Mouse (Mus musculus) heart, embryonic 13.5 days (tissue): Measurements from ENCODE around the gene Ccn5. TPM values are rescaled to one million over a fixed set of nuclear protein-coding genes. Genes with fewer than 3 reads are reported as not detected.

Experiments
- ATAC-seq: fragments of 200-750 bp; cut with Nextera tagmentation; 2 replicates; pipeline ENCODE4 v1.8.0; 2017; ENCODE audit warnings: moderate TSS enrichment; ENCODE audit not compliant: insufficient number of reproducible peaks, low FRiP score, low TSS enrichment; ENCODE audit errors: extremely low read depth
- H3K27ac ChIP-seq: fragments of 300-500 bp; sonication (generic); replicated peaks from 2 replicates; pipeline ENCODE4 v1.5.1; 2015; ENCODE audit warnings: moderate library complexity, mild to moderate bottlenecking, inconsistent platforms
- H3K27me3 ChIP-seq: fragments of 300-500 bp; sonication (generic); replicated peaks from 2 replicates; pipeline ENCODE4 v1.6.1; 2015; ENCODE audit warnings: mild to moderate bottlenecking, inconsistent platforms
- H3K36me3 ChIP-seq: fragments of 300-500 bp; sonication (generic); 2 replicates; pipeline ENCODE4 v1.6.1; 2015; ENCODE audit warnings: mild to moderate bottlenecking, inconsistent platforms
- H3K4me1 ChIP-seq: fragments of 300-500 bp; sonication (generic); 2 replicates; pipeline ENCODE4 v1.6.1; 2015; ENCODE audit warnings: inconsistent platforms
- H3K4me2 ChIP-seq: fragments of 300-500 bp; sonication (generic); 2 replicates; pipeline ENCODE4 v1.6.1; 2015; ENCODE audit warnings: inconsistent platforms, mild to moderate bottlenecking, moderate library complexity
- H3K4me3 ChIP-seq: fragments of 300-500 bp; sonication (generic); 2 replicates; pipeline ENCODE4 v1.5.1; 2015; ENCODE audit warnings: moderate library complexity, mild to moderate bottlenecking, inconsistent platforms
- H3K9ac ChIP-seq: fragments of 300-500 bp; sonication (generic); 2 replicates; pipeline ENCODE4 v1.6.1; 2015; ENCODE audit warnings: inconsistent platforms, mild to moderate bottlenecking, moderate library complexity
- H3K9me3 ChIP-seq: fragments of 300-500 bp; sonication (generic); 2 replicates; pipeline ENCODE4 v1.6.1; 2016; ENCODE audit warnings: inconsistent platforms
- WGBS: fragments of 180-500 bp; shearing (Covaris S2); methylation state at CpG from one replicate; pipeline ENCODE4 v1.1.7; 2015; ENCODE audit warnings: mixed read lengths; 5-methylcytosine and 5-hydroxymethylcytosine counted together
- polyA plus RNA-seq: library from polyadenylated mRNA; unstranded; fragments of >200 nt; fragmentation: Nextera tagmentation; extraction: Ambion mirVana; gene quantifications from 2 replicates; pipeline ENCODE4 v1.2.1, GENCODE M21; 2015

Ccn5 gene
- polyA plus RNA-seq, 1 experiment from 2014 or later = 0.16 TPM

- ATAC-seq = no peak
- H3K4me1 ChIP-seq = peaks cover 3% of the 10 kb centered on the region; the same call in 1 of the 2 replicates
- H3K4me2 ChIP-seq = no peak overlapping the region
- H3K27ac ChIP-seq = no peak overlapping the region
- H3K9me3 ChIP-seq = no peaks in the 10 kb centered on the region
- no peak overlapping the region for H3K9ac ChIP-seq
- 57% methylated on average over 5 of the region's 5 CpGs for WGBS
- H3K27me3 ChIP-seq = no peaks in the 10 kb centered on the region
- no peak overlapping the region for H3K4me3 ChIP-seq
- H3K36me3 ChIP-seq = no peaks in the 10 kb centered on the region
Measured at GRCm38 (mm10) chr2:163803838-163804237, 16.8 kb upstream of the Ccn5 start.

GRCm38 (mm10) chr2:163809166-163809565, 11.5 kb upstream of the Ccn5 start:
- H3K4me3 ChIP-seq = no peak overlapping the region
- no peaks in the 10 kb centered on the region for H3K36me3 ChIP-seq
- 81% methylated on average over 4 of the region's 4 CpGs for WGBS
- no peak for ATAC-seq
- no peaks in the 10 kb centered on the region for H3K27me3 ChIP-seq
- no peak overlapping the region for H3K9ac ChIP-seq
- H3K4me2 ChIP-seq = no peak overlapping the region
- 0 out of 2 replicates have a peak, but pooled peaks cover 5% of the 10 kb centered on the region for H3K4me1 ChIP-seq
- H3K27ac ChIP-seq = no peak overlapping the region
- H3K9me3 ChIP-seq = no peaks in the 10 kb centered on the region

- Histone ChIP-seq H3K9ac (no peak overlapping the region), H3K4me3 (no peak overlapping the region), H3K27ac (no peak overlapping the region), H3K4me1 (0 out of 2 replicates have a peak, but pooled peaks cover 5% of the 10 kb centered on the region), H3K4me2 (no peak overlapping the region), H3K9me3 (no peaks in the 10 kb centered on the region), H3K27me3 (no peaks in the 10 kb centered on the region), H3K36me3 (no peaks in the 10 kb centered on the region)
- 40% methylated on average over 7 of the region's 7 CpGs for WGBS
- ATAC-seq = no peak
Measured at GRCm38 (mm10) chr2:163809704-163810103, 11.0 kb upstream of the Ccn5 start.

GRCm38 (mm10) chr2:163813077-163813476, 7.6 kb upstream of the Ccn5 start:
- Histone ChIP-seq H3K27me3 (0 out of 2 replicates have a peak, but pooled peaks cover 4% of the 10 kb centered on the region), H3K36me3 (no peaks in the 10 kb centered on the region), H3K4me1 (peaks cover 8% of the 10 kb centered on the region; the same call in 1 of the 2 replicates), H3K4me3 (no peak overlapping the region), H3K9me3 (no peaks in the 10 kb centered on the region), H3K9ac (no peak overlapping the region), H3K27ac (no peak overlapping the region), H3K4me2 (no peak overlapping the region)
- no peak for ATAC-seq
- 59% methylated on average over 5 of the region's 5 CpGs for WGBS

- Histone ChIP-seq H3K4me1 (peaks cover 4% of the 10 kb centered on the region; the same call in 1 of the 2 replicates), H3K4me3 (no peak overlapping the region), H3K27me3 (0 out of 2 replicates have a peak, but pooled peaks cover 4% of the 10 kb centered on the region), H3K9me3 (no peaks in the 10 kb centered on the region), H3K36me3 (no peaks in the 10 kb centered on the region), H3K9ac (no peak overlapping the region), H3K27ac (no peak overlapping the region), H3K4me2 (no peak overlapping the region)
- ATAC-seq = no peak
- 81% methylated on average over 9 of the region's 9 CpGs for WGBS
Measured at GRCm38 (mm10) chr2:163814739-163815465, 5.8 kb upstream of the Ccn5 start.

GRCm38 (mm10) chr2:163823248-163823647, 2.6 kb downstream of the Ccn5 start:
- no peak overlapping the region for H3K27ac ChIP-seq
- H3K36me3 ChIP-seq = no peaks in the 10 kb centered on the region
- ATAC-seq = no peak
- H3K4me2 ChIP-seq = peak overlapping the region; percentile 58
- H3K4me1 ChIP-seq = peaks cover 8% of the 10 kb centered on the region
- peaks cover 24% of the 10 kb centered on the region for H3K27me3 ChIP-seq
- peak overlapping the region; percentile 16; the same call in 1 of the 2 replicates for H3K4me3 ChIP-seq
- no peaks in the 10 kb centered on the region for H3K9me3 ChIP-seq
- 1% methylated on average over 4 of the region's 4 CpGs for WGBS
- peak overlapping the region; percentile 45; the same call in 1 of the 2 replicates for H3K9ac ChIP-seq

- H3K4me3 ChIP-seq = peak overlapping the region; percentile 16; the same call in 1 of the 2 replicates
- peak overlapping the region; percentile 58 for H3K4me2 ChIP-seq
- no peak overlapping the region for H3K27ac ChIP-seq
- H3K27me3 ChIP-seq = peaks cover 24% of the 10 kb centered on the region
- WGBS = 22% methylated on average over 11 of the region's 11 CpGs
- no peaks in the 10 kb centered on the region for H3K36me3 ChIP-seq
- H3K9ac ChIP-seq = peak overlapping the region; percentile 45; the same call in 1 of the 2 replicates
- no peaks in the 10 kb centered on the region for H3K9me3 ChIP-seq
- H3K4me1 ChIP-seq = peaks cover 8% of the 10 kb centered on the region
- ATAC-seq = no peak
Measured at GRCm38 (mm10) chr2:163823771-163824170, 3.1 kb downstream of the Ccn5 start.

GRCm38 (mm10) chr2:163825861-163826260, 5.2 kb downstream of the Ccn5 start:
- 69% methylated on average over 1 of the region's 1 CpGs for WGBS
- Histone ChIP-seq H3K27ac (no peak overlapping the region), H3K9ac (no peak overlapping the region), H3K27me3 (peaks cover 21% of the 10 kb centered on the region), H3K4me2 (no peak overlapping the region), H3K9me3 (no peaks in the 10 kb centered on the region), H3K4me1 (peaks cover 8% of the 10 kb centered on the region), H3K36me3 (no peaks in the 10 kb centered on the region), H3K4me3 (no peak overlapping the region)
- ATAC-seq = no peak

- Histone ChIP-seq H3K4me3 (no peak overlapping the region), H3K27me3 (peaks cover 15% of the 10 kb centered on the region)
- 72% methylated on average over 5 of the region's 5 CpGs for WGBS
Measured at GRCm38 (mm10) chr2:163826494-163826893, 5.8 kb downstream of the Ccn5 start.

GRCm38 (mm10) chr2:163831163-163831562, 10.5 kb downstream of the Ccn5 start:
- no peak overlapping the region for H3K9ac ChIP-seq
- no peak overlapping the region for H3K27ac ChIP-seq
- H3K36me3 ChIP-seq = no peaks in the 10 kb centered on the region
- no peaks in the 10 kb centered on the region for H3K4me1 ChIP-seq
- 38% methylated on average over 1 of the region's 1 CpGs for WGBS
- ATAC-seq = no peak
- H3K4me3 ChIP-seq = no peak overlapping the region
- no peaks in the 10 kb centered on the region; the same call in 1 of the 2 replicates for H3K27me3 ChIP-seq
- no peak overlapping the region for H3K4me2 ChIP-seq
- H3K9me3 ChIP-seq = no peaks in the 10 kb centered on the region

More at GRCm38 (mm10) chr2:163826494-163826893, 5.8 kb downstream of the Ccn5 start:
- Histone ChIP-seq H3K9me3 (no peaks in the 10 kb centered on the region), H3K27ac (no peak overlapping the region), H3K4me1 (peaks cover 8% of the 10 kb centered on the region), H3K36me3 (no peaks in the 10 kb centered on the region), H3K4me2 (no peak overlapping the region), H3K9ac (no peak overlapping the region)
- ATAC-seq = no peak

- Histone ChIP-seq H3K4me2 (no peak overlapping the region), H3K4me1 (peaks cover 13% of the 10 kb centered on the region), H3K9me3 (no peaks in the 10 kb centered on the region), H3K27me3 (peaks cover 25% of the 10 kb centered on the region), H3K9ac (no peak overlapping the region), H3K36me3 (no peaks in the 10 kb centered on the region), H3K4me3 (no peak overlapping the region), H3K27ac (no peak overlapping the region)
- no peak for ATAC-seq
- WGBS = 29% methylated on average over 9 of the region's 9 CpGs
Measured at GRCm38 (mm10) chr2:163838043-163838442, 17.4 kb downstream of the Ccn5 start.

- 32% methylated on average over 6 of the region's 6 CpGs for WGBS
- Histone ChIP-seq H3K4me1 (peaks cover 13% of the 10 kb centered on the region), H3K36me3 (no peaks in the 10 kb centered on the region), H3K9me3 (no peaks in the 10 kb centered on the region), H3K27me3 (peaks cover 25% of the 10 kb centered on the region), H3K27ac (no peak overlapping the region), H3K4me2 (no peak overlapping the region), H3K9ac (no peak overlapping the region), H3K4me3 (no peak overlapping the region)
- no peak for ATAC-seq
Measured at GRCm38 (mm10) chr2:163839519-163839918, 18.9 kb downstream of the Ccn5 start.
